Mouse (Mus musculus) olfactory bulb, adult 2 months (tissue): ENCODE measurements around the gene Klhl2.

Source experiments
- CTCF ChIP-seq: fragments of 200-500 bp; IDR thresholded peaks from 2 replicates; pipeline ENCODE4 v1.5.1; 2012; ENCODE audit warnings: low read depth, mild to moderate bottlenecking, low read length, moderate library complexity; ENCODE audit not compliant: insufficient read depth
- POLR2A ChIP-seq: fragments of 200-500 bp; IDR thresholded peaks from 2 replicates; pipeline ENCODE4 v1.6.1; 2012; ENCODE audit warnings: mild to moderate bottlenecking, low read depth, low read length, moderate library complexity; ENCODE audit not compliant: insufficient read depth

GRCm38 (mm10) chr8:64768645-64769044 is 81.2 kb downstream of the Klhl2 start:
- TF ChIP-seq POLR2A (no peak), CTCF (no peak)
